Mouse (Mus musculus): ENCODE data around the gene Dock9.

Dock9 gene

DNA sequence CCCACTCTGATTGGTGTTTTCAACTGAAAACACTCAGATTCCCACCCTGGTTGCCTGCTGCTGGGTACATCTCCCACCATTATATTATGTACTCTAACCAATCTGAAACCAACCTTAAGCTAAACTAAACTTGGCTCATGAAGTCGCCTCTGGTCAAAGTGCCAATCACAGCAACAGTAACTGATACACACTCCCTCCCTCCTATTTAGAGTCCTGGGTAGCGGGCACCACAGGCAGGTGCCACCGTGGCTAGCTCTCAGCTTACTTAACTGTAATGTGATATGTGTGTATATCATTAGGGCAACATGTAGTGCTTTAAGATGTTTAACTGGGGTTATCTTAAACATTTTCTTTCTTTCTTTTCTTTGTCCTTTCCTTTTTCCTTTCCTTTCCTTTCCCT, 177.1 kb downstream of the Dock9 start:
- DNase-seq (ENCODE audit: low spot score): no peak

DNA sequence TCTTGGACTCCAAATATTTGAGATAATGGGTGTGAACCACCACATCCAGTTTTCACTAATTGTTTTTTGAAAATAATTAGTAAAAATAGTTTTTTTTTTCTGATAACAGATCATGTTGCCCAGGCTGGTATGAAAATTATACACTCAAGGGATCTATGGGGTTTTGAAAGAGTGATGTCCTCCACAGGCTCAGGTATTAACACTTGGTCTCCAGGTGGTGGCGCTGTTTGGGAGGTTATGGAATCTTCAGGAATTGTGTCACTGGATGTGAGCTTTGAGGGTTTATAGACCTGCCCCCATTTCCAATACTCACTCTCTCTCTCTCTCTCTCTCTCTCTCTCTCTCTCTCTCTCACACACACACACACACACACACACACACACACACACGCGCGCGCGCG, 177.5 kb downstream of the Dock9 start:
- peak; percentile 27 for DNase-seq (ENCODE audit: low spot score)

- no peak for DNase-seq (ENCODE audit: low spot score)
These were observed 179.8 kb downstream of the Dock9 start for GRCm38 (mm10) chr14:121617645-121618390.

DNA sequence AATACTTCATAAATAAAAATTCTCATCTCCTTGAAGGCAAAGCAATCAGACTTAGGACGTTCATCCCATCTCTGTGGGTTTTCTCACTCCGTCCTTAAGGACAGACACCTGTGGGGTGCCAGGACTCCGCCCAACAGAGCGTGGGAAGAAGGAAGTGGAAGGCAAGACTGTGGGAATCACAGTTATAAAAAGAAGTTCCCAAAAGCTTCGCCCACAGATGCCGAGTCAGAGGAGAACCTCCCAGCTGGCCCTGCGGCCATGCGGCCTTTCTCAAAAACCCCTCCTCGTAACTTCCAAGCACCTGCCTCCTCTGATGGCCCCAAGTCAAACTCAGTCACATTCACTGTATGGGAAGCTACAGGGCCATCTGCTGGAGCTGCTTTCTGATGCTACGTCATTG, 182.2 kb downstream of the Dock9 start:
- DNase-seq (ENCODE audit: low spot score): no peak

DNA sequence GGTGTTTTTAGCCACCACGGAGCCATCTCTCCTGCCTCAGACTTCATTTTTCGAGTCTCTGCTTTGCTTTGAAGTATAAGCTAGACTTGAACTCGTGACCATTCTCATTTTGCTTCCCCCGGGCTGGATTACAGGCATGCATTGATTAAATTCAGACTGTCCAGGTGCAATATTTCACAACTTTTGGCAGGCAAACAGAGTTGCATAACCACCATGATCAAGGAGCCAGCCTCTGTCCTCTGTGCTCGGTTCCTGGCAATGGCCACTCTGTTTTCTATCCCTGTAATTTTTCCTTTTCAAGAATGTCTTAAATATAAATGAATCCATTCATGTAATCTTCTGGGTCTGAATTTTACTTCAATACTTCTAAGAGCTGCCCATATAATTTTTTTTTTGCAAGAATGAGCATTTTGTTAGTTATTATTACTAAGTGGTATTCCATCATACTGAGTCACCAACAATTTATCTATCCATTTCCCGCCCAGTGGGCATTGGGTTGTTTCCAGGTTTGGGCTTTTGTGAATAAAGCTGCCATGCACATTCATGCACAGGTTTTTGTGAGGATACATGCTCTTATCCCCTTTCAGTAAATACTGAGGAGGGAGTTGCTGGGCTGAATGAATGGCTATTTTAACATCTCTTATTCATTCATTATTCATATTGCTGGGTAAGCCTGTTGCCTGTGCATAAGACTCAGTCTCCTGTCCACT, 183.0 kb downstream of the Dock9 start:
- DNase-seq (ENCODE audit: low spot score): peak; percentile 13

GRCm38 (mm10) chr14:121613490-121613889, 184.1 kb downstream of the Dock9 start:
- no peak for DNase-seq (ENCODE audit: low spot score)

GRCm38 (mm10) chr14:121612926-121613325, 184.7 kb downstream of the Dock9 start:
- no peak for DNase-seq (ENCODE audit: low spot score)

GRCm38 (mm10) chr14:121611533-121611932, 186.1 kb downstream of the Dock9 start:
- DNase-seq (ENCODE audit: low spot score): no peak

DNA sequence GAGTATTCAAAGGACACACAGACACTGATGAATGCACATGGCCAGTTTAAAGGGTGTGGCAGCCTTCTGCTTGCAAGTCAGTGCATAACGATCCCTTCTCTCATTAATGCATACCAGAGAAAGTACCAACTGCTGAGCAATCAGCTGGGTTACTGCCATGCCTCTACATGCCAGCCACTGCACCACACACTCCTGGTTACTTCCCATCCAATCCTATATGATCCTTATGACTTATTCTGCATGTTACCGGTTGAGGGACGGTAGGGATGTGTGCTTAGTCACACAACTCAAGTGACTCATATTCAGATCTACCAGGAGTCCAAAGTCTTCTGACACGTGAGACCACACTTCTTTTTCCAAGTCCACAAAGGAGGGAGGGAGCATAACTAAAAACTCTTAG, 186.5 kb downstream of the Dock9 start:
- no peak for DNase-seq (ENCODE audit: low spot score)

DNA sequence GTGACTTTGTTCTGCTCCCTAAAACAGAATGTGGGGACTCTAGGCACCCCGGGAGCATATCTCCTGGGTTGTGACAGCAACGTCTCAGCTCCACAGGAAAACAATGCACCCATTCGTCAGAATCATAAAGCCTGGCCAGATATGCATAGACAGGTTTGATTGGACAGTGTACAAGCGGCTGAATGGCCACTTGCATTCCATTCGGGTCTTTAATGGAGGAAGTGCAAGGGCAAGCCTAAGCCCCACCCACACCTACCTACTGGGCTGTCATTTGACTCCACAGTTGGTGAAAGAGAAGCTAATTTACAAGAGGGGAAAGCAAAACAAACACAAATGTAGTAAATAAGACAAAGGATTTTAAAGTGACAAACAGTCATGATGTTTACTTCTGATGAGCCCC, 189.1 kb downstream of the Dock9 start:
- DNase-seq (ENCODE audit: low spot score): no peak

- DNase-seq (ENCODE audit: low spot score): no peak
These were observed 191.2 kb downstream of the Dock9 start for GRCm38 (mm10) chr14:121606433-121606832.

GRCm38 (mm10) chr14:121605260-121605659, 192.4 kb downstream of the Dock9 start:
- no peak for DNase-seq (ENCODE audit: low spot score)

DNA sequence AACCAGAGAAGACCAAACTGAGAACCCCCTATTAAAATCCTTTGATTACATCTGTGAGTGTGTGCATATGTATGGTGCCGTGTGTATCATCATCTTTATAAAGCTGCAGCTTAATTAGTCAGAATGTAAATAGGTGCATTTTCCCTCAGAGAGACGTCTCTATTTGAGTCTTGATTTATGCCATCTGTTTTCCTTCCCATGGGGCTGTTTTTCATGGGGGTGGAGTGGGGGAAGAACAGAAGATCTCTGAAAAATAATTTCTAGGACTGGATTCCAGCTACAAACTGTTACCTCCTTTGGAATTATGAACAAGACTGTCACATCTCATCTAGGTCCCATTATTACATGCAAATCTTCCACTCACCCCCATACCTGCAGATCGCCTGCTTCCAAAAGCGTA, 193.1 kb downstream of the Dock9 start:
- no peak for DNase-seq (ENCODE audit: low spot score)

GRCm38 (mm10) chr14:121602610-121603009, 195.0 kb downstream of the Dock9 start:
- DNase-seq (ENCODE audit: low spot score): no peak

- no peak for DNase-seq (ENCODE audit: low spot score)
These were observed 197.1 kb downstream of the Dock9 start for GRCm38 (mm10) chr14:121600538-121600937.

DNA sequence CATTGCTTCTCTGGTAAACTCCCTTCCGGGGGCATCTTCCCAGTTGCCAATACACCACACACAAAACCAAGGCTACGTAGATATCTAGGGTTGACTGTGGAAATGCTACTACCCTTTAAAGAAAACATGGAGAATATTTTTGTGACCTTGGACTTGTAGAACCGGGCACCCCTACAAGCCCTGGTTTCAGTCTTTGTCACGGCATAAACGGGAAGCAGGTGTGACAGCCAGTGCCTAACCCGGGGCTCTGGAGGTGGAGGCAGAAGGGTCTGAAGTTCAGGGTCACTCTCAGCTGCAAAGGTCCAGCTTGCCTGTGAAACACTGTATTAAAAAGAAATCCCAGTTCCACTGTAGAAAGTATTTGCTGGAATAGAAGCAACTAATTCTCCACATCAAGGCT, 200.6 kb downstream of the Dock9 start:
- DNase-seq (ENCODE audit: low spot score): no peak

GRCm38 (mm10) chr14:121596631-121597030, 201.0 kb downstream of the Dock9 start:
- DNase-seq (ENCODE audit: low spot score): no peak

- DNase-seq (ENCODE audit: low spot score): peak; percentile 57
These were observed 203.0 kb downstream of the Dock9 start for GRCm38 (mm10) chr14:121594684-121595083.

DNA sequence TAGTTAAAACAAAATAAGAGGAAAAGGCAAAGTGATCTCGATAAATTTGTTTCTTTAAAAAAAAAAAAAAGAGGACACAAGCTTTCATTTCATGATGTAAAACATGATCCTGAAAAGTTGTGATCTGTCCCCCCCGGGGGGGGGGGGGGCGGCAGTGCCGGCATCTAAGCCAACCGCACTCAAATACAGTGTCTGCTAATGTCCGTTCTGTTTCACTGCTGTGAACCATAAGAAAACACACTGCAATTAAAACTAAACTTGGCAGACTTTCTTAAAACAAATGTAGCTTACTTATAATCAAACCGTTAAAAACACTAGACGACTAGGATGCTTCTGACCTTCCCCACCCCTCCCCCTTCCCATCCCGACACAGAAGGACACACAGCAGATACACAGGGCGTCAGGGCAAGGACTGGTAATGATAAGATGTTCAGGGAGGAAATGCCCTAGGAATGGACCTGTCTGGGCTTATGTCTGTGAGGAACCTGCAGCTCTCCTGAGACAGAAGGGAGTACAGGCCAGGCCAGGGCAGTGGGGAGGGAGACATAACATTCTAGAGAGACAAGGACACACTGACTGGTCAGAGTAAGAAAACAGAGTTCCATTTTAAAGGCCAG, 204.2 kb downstream of the Dock9 start:
- DNase-seq (ENCODE audit: low spot score): no peak

DNA sequence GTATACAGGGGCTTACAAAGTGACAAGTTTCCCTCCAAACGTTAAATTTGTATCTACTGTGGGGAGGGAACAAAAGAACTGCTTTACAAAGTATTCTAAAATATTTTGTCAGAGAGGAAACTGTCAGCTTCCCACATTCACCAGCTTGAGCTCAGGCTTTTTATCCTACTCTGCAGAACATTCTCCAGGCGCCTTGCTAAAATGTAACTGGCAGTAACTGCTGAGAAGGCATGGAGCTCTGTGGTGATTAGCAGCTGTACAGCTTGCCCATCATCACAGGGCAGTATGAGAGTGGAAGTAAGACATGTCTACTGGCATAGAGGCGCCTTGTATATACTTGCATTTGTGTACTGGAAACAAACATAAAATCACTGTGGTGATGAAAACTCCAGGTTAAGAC, 204.7 kb downstream of the Dock9 start:
- DNase-seq (ENCODE audit: low spot score): no peak

GRCm38 (mm10) chr14:121592356-121592755, 205.3 kb downstream of the Dock9 start:
- no peak for DNase-seq (ENCODE audit: low spot score)

DNA sequence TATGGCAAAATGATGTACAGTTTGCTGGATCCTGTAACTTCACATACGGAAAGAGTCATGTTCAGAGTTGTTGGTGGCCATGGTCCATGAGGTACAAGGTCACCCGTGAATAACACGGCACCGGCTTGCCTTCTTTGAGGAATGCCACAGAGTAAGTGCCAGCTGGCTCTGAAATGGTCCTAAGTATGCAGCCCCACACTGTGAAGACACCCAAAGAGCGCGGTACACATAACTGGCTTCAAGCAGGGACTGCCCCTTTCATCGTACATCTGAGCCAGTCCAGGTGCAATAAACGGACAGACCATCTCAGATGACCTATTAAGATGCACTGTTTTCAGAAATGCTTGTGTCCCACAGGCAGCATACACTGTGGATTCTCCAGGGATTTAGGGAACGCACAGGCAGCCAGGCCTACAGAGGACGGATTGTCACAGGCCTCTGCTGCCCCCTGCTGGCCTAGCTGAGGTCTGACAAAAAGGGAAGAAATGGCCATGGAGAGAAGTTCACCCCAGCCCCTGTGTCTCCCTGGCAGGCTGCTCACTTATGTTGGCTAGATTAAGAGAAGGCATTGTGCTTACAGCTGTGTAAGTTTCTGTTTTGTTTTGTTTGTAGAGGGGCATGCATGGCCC, 208.4 kb downstream of the Dock9 start:
- DNase-seq (ENCODE audit: low spot score): peak; percentile 81

DNA sequence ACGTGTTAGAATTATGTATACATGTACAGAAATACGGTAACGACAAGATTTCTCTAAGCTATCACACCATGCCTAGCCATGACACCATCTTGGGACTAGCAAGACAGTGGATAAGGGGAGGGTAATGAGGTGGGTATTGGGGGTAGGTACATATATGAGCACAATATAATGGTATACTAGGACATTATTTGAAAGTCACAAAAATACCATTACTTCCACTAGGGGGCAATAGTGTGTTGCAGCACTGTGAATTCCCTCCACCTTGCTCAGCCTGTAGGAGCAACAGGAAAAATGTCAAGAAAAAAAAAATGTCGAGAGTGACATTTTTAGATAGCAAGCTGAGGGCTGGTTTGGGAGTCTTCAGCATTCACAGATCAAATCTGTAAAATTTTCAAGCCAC, 209.2 kb downstream of the Dock9 start:
- peak; percentile 62 for DNase-seq (ENCODE audit: low spot score)

Data from adipocyte (in vitro differentiated cells).